Mouse (Mus musculus) midbrain, embryonic 11.5 days (tissue): ENCODE measurements around the gene Gab2. TPM values are rescaled to one million over a fixed set of nuclear protein-coding genes. Genes with fewer than 3 reads are reported as not detected.

Source experiments
- ATAC-seq: fragments of 200-750 bp; cut with Nextera tagmentation; 2 replicates; pipeline ENCODE4 v1.8.0; 2017; ENCODE audit warnings: moderate TSS enrichment, moderate library complexity; ENCODE audit not compliant: low FRiP score
- DNase-seq: peaks from one replicate; pipeline ENCODE4 v3.0.0; 2015; ENCODE audit warnings: low spot score; ENCODE audit errors: missing footprints
- H3K27ac ChIP-seq: fragments of 300-500 bp; sonication (generic); 2 replicates; pipeline ENCODE4 v1.5.1; 2014; ENCODE audit warnings: low read depth, low read length
- H3K27me3 ChIP-seq: fragments of 300-500 bp; sonication (generic); 2 replicates; pipeline ENCODE4 v1.6.1; 2014; ENCODE audit warnings: mild to moderate bottlenecking, low read length, moderate library complexity, mixed read lengths; ENCODE audit not compliant: control insufficient read depth, insufficient read depth
- H3K36me3 ChIP-seq: fragments of 300-500 bp; sonication (generic); 2 replicates; pipeline ENCODE4 v1.6.1; 2014; ENCODE audit warnings: mild to moderate bottlenecking, low read length, moderate library complexity, mixed read lengths; ENCODE audit not compliant: control insufficient read depth, insufficient read depth
- H3K4me1 ChIP-seq: fragments of 300-500 bp; sonication (generic); 2 replicates; pipeline ENCODE4 v1.6.1; 2014; ENCODE audit warnings: low read length; ENCODE audit not compliant: control insufficient read depth, insufficient read depth
- H3K4me2 ChIP-seq: fragments of 300-500 bp; sonication (generic); 2 replicates; pipeline ENCODE4 v1.6.1; 2014; ENCODE audit warnings: mild to moderate bottlenecking, moderate library complexity
- H3K4me3 ChIP-seq: fragments of 300-500 bp; sonication (generic); 2 replicates; pipeline ENCODE4 v1.5.1; 2014; ENCODE audit warnings: low read depth, low read length
- H3K9ac ChIP-seq: fragments of 300-500 bp; sonication (generic); 2 replicates; pipeline ENCODE4 v1.6.1; 2014; ENCODE audit warnings: low read length
- H3K9me3 ChIP-seq: fragments of 300-500 bp; sonication (generic); 2 replicates; pipeline ENCODE4 v1.6.1; 2016; ENCODE audit warnings: low read length; ENCODE audit not compliant: control insufficient read depth
- WGBS: fragments of 180-500 bp; shearing (Covaris S2); extraction: QIAGEN DNeasy Blood & Tissue Kit; methylation state at CpG from one replicate; pipeline ENCODE4 v1.1.7; 2014; 5-methylcytosine and 5-hydroxymethylcytosine counted together
- polyA plus RNA-seq: library from polyadenylated mRNA; unstranded; fragments of >200 nt; fragmentation: Nextera tagmentation; extraction: Ambion mirVana; gene quantifications from 2 replicates; pipeline ENCODE4 v1.2.1, GENCODE M21; 2014

Gab2 gene
- polyA plus RNA-seq, 1 experiment from 2014 or later: 9.4 TPM

DNA sequence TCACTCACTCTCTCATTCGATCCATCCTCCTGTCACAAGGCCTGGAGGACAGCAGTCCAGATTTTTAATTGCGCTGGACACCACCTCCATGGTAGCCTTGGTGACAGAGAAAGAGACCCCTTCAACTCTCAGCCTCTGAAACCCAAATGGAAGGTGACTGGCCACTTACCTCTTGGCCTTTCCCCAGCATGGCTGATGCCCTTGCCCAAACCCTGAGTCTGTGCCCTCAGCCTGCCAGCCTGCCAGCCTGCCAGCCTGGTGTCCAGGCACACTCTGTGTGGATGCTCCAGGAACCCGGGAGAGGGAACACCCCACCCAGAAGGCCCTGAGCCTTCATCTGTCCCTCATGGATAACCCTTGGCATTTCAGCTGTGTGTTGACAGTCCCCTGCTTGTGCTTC, 248.3 kb downstream of the Gab2 start:
- no peaks in the 10 kb centered on the region for H3K9me3 ChIP-seq
- H3K4me3 ChIP-seq: no peak overlapping the region
- no peak for DNase-seq
- WGBS: 90% methylated on average over 3 of the region's 3 CpGs
- H3K36me3 ChIP-seq: no peaks in the 10 kb centered on the region
- no peak overlapping the region for H3K27ac ChIP-seq
- H3K4me2 ChIP-seq: no peak overlapping the region
- H3K27me3 ChIP-seq: peaks cover 21% of the 10 kb centered on the region
- H3K4me1 ChIP-seq: peaks cover 8% of the 10 kb centered on the region
- no peak for ATAC-seq
- no peak overlapping the region for H3K9ac ChIP-seq

DNA sequence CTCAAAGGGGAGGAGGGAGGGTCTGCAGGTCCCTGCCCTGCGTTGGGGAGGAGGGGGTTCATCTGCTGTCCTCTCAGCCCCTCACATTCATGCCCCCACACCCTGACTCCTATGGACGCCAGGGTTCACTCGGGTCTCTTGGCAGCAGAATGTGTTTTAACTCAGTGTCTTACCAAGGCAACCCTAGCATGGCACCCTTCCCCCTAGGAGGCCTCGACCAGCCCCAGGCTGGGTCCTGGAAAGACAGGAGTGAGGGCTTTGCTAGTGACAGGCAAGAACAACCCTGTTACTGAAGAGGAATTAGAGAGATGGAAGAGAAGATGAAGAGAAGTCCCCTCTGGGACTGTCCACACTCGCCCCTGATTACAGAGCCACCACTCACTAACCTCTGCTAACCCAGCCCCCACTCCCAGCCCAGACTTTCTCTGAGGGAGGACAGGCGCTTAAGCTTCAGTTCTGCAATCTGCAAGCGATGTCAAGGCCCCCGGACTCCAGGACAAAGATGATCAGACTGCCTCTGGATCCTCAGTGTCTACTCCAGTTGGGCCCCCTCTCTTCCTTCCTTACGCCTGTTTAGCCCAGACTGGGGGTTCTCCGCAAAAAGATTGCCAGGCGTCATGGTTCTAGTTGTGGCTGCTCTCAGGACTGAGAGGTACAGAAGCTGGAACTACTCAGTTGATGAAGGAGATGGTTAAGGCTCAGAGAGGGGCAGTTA, 249.7 kb downstream of the Gab2 start:
- DNase-seq (peak; percentile 37), ATAC-seq (no peak; the same call in 1 of the 2 replicates)
- Histone ChIP-seq H3K36me3 (no peaks in the 10 kb centered on the region), H3K4me3 (peak overlapping the region; percentile 63), H3K4me2 (peak overlapping the region; percentile 56), H3K27me3 (peaks cover 7% of the 10 kb centered on the region), H3K9me3 (no peaks in the 10 kb centered on the region), H3K4me1 (peaks cover 7% of the 10 kb centered on the region; the same call in 1 of the 2 replicates), H3K27ac (no peak overlapping the region), H3K9ac (peak overlapping the region; percentile 71)
- WGBS: 66% methylated on average over 11 of the region's 11 CpGs

DNA sequence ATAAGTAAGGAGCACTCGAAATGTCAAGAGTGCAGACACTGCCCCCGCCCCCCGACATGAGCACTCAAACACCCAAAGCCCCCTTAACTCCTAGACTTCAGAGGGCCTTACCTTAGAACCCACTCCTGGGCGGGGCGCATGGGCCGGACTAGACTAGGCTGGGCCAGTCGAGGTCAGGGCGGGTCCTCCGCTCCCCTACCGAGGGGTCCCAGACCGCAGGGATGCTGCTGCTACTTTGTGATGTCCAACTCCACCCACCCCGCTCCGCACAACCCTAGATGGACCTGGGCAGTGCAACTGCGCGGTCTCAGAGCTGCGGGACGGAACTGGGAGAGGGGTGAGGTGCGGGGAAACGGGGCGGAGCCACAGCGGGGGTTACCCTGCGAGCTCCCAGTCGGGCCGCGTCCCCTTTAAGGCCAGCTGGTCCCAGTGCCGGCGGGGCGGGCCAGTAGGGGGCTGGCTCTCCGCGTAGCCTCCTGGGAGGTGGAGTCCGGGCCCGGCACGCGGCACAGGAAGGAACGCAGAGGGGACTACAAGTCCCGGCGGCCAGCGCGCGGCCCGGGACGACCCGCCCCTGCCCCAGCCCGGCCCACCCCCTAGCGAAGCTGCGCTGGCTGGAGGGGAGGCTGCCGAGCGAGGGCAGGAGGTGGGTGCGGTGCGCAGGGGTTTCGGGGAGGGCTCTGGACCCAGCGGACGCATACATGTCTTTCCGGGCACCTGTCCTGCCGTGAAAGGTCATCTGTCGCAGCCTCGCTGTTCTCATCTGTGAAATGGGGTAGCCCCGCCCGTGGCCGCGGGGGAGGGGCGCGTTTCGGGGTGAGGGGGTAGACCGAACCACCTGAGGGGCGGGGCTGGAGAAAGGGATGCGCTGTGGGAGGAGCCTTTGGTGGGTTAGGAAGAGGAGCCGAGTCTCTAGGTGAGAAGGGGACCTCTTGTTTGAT, 250.6 kb downstream of the Gab2 start, which contains the start of the genes Usp35 and Kctd21:
Usp35 (minus strand) TSS at position 295 of the 941 bp plus-strand sequence.
Kctd21 (plus strand) TSS at position 602 of the 941 bp plus-strand sequence.
- Histone ChIP-seq H3K4me3 (peak within 1 kb of the TSS; percentile 63), H3K9me3 (no peaks in the 10 kb centered on the region), H3K36me3 (no peaks in the 10 kb centered on the region), H3K4me1 (peaks cover 7% of the 10 kb centered on the region; the same call in 1 of the 2 replicates), H3K9ac (peak within 1 kb of the TSS; percentile 71), H3K4me2 (peak within 1 kb of the TSS; percentile 56), H3K27me3 (no peaks in the 10 kb centered on the region), H3K27ac (no peak within 1 kb of the TSS)
- DNase-seq (peak; percentile 99), ATAC-seq (peak; percentile 99)
- WGBS: under 1% methylated on average over 66 of the region's 68 CpGs

DNA sequence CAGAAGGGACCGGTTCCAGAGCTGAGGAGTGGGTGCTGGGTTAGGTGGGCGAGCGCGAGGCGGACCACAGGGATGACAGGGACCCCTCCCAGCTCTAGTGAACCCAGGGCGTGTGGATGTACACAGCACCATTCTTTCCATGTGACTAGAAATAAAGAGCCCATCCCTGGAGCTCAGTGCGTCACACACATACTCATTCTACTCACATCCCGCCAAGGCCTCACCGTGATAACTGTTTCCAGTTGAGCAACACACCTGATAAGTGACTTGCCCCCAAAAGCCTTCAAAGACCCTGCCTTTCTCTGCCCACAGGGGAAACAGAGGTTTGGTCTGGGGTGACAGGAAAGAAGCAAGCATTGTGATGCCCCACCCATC, 251.3 kb downstream of the Gab2 start:
- H3K27ac ChIP-seq: no peak overlapping the region
- H3K4me3 ChIP-seq: peak overlapping the region; percentile 63

DNA sequence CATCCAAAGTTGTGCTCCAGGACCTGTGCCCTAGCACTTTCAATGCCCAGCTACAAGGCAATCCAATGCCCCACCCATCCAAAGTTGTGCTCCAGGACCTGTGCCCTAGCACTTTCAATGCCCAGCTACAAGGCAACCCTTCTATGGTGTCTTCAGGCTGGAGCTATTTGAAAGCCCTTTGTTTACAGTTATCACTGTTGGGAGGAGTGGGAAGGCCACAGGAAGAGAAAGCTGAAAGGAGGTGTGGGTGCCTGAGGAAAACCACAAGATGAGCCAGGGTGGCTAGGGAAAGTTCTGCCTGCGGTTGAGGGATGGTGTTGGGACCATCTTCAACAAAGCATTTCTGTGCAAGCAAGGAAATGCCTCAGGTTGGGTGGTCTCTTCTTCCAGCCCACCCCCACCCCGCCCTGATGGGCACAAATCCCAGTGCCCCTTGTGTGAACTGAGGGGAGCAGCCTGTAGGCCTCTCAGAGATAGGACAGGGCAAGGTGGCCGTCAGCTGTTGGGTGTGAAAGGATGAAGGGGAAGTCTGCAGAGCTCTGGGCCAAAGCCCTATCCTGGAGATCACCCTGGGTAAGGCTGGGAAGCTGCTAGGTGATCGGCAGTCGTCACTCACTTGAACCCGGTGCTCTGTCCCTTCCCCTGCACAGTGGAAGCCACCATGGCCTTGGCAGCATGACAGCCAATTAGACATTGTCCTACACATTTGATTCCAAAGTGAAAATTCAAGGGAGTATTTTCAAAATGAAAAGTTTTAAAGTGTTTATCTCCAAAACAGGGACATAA, 251.9 kb downstream of the Gab2 start:
- 84% methylated on average over 6 of the region's 6 CpGs for WGBS

More for the DNA sequence above, 251.3 kb downstream of the Gab2 start:
- Histone ChIP-seq H3K9ac (peak overlapping the region; percentile 64), H3K27me3 (no peaks in the 10 kb centered on the region), H3K4me2 (peak overlapping the region; percentile 56), H3K9me3 (no peaks in the 10 kb centered on the region), H3K4me1 (peaks cover 7% of the 10 kb centered on the region; the same call in 1 of the 2 replicates), H3K36me3 (no peaks in the 10 kb centered on the region)
- DNase-seq (no peak), ATAC-seq (no peak)
- WGBS: 4% methylated on average over 9 of the region's 9 CpGs

DNA sequence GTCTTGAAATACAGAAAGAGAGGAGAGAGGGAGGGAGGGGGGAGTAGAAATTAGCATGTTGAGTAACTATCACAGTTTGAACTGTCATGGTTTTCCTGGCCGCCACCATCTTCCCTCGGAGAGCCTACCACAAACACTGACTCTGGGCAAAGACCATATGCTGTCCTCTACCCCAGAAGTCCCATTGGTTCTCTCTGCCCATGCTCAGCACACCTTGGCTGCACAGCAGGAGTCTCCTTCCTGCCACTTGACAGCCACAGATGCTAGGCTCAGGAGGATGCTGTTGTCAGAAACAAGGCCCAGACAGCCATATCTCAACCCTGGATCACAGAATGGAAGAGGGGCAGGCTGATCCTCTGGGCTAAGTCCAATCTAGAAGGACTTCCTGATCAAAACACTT, 253.0 kb downstream of the Gab2 start:
- Histone ChIP-seq H3K27me3 (no peaks in the 10 kb centered on the region), H3K36me3 (no peaks in the 10 kb centered on the region), H3K4me3 (no peak overlapping the region), H3K9me3 (no peaks in the 10 kb centered on the region), H3K9ac (no peak overlapping the region), H3K4me2 (no peak overlapping the region), H3K27ac (no peak overlapping the region), H3K4me1 (peaks cover 7% of the 10 kb centered on the region; the same call in 1 of the 2 replicates)
- DNase-seq (no peak), ATAC-seq (no peak)
- 75% methylated on average over 2 of the region's 2 CpGs for WGBS

More for the DNA sequence above, 251.9 kb downstream of the Gab2 start:
- Histone ChIP-seq H3K27ac (no peak overlapping the region), H3K36me3 (no peaks in the 10 kb centered on the region), H3K4me1 (peaks cover 7% of the 10 kb centered on the region; the same call in 1 of the 2 replicates), H3K4me2 (peak overlapping the region; percentile 56; the same call in 1 of the 2 replicates), H3K4me3 (peak overlapping the region; percentile 63), H3K9me3 (no peaks in the 10 kb centered on the region), H3K27me3 (no peaks in the 10 kb centered on the region), H3K9ac (no peak overlapping the region)
- peak; percentile 41 for DNase-seq
- ATAC-seq: no peak

DNA sequence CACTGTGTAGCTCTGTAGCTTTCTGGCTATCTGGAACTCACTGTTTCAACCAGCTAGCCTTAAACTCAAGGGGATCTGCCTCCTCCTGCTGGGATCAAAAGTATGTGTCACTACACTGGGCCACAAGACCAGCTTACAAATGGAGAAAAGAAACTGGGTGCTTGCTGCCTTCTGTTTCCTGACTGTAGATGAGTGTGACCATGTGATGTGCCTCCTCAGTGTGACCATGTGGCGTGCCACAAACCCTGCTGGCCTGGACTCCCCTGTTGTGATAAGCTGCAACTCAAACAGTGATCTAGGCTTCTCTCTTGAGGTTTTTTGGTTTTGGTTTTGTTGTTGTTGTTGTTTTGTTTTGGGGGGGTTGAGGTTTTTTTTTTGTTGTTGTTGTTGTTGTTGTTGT, 255.3 kb downstream of the Gab2 start:
- ATAC-seq: no peak
- H3K9ac ChIP-seq: no peak overlapping the region
- no peaks in the 10 kb centered on the region for H3K27me3 ChIP-seq
- no peak overlapping the region for H3K4me2 ChIP-seq
- no peaks in the 10 kb centered on the region for H3K36me3 ChIP-seq
- WGBS: 88% methylated on average over 1 of the region's 1 CpGs
- no peaks in the 10 kb centered on the region for H3K9me3 ChIP-seq
- peaks cover 3% of the 10 kb centered on the region; the same call in 1 of the 2 replicates for H3K4me1 ChIP-seq
- H3K4me3 ChIP-seq: no peak overlapping the region
- no peak overlapping the region for H3K27ac ChIP-seq
- DNase-seq: no peak

DNA sequence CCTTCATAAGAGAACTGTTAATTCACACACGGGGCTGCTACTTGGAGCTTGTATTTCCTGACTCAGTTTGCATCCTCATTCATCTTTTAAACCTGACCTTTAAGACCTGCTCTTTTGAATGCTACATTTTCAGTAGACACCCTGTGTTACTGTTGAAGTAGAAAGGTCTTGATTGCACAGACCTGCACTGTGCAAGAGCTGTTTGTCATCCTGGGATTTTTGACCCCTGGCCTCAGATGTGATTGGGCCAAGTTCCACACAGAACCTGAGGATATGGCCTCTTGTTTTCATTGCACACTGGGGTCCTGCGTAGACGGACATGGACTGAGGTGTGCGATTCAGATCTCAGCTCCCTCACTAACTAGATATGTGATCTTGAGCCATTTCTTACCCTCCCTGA, 257.2 kb downstream of the Gab2 start:
- no peaks in the 10 kb centered on the region for H3K36me3 ChIP-seq
- WGBS: 90% methylated on average over 4 of the region's 4 CpGs
- no peaks in the 10 kb centered on the region for H3K27me3 ChIP-seq
- ATAC-seq (no peak), DNase-seq (no peak)
- no peaks in the 10 kb centered on the region for H3K4me1 ChIP-seq
- no peak overlapping the region for H3K27ac ChIP-seq
- no peak overlapping the region for H3K4me2 ChIP-seq
- no peak overlapping the region for H3K9ac ChIP-seq
- no peak overlapping the region for H3K4me3 ChIP-seq
- H3K9me3 ChIP-seq: no peaks in the 10 kb centered on the region
